Comparison of ENCODE assay signal across 7 mouse cellular contexts in genomic region chr2:3418883-3419431, GRCm38 (mm10). TPM values are rescaled to one million over a fixed set of nuclear protein-coding genes. Genes with fewer than 3 reads are reported as not detected.
DNase-seq lines count a peak whose midpoint lies in the region; ATAC-seq and TF ChIP-seq lines count a peak whose summit lies in the region.

No protein-coding gene starts in this region.

- ATAC-seq in embryonic facial prominence, embryonic 12.5 days (ENCODE audit: insufficient number of reproducible peaks, insufficient read depth, low FRiP score, low TSS enrichment) = peak; percentile 93
- ATAC-seq in limb, embryonic 13.5 days (ENCODE audit: low FRiP score, low read depth) = peak; percentile 96
- ATAC-seq in midbrain, embryonic 16.5 days = peak; percentile 96

- intact Hi-C loops in heart, adult 2 months (cut with DNase I) = loop anchor here (10.0 kb wide), 1 partner anchor 304 kb away; the partner anchor contains the start of gene Fam171a1

- WGBS in embryonic facial prominence, embryonic 12.5 days = 3% methylated on average over 38 of the region's 38 CpGs
- WGBS in heart, adult 2 months = 2% methylated on average over 38 of the region's 38 CpGs
- WGBS in limb, embryonic 13.5 days = 1% methylated on average over 38 of the region's 38 CpGs
- WGBS in midbrain, embryonic 16.5 days = 2% methylated on average over 38 of the region's 38 CpGs

- H3K4me1 ChIP-seq in embryonic facial prominence, embryonic 12.5 days = peaks cover 4% of the 10 kb centered on the region; the same call in 1 of the 2 replicates
- H3K4me1 ChIP-seq in heart, adult 2 months (ENCODE audit: control insufficient read depth, insufficient read depth, low read length) = no peaks in the 10 kb centered on the region
- H3K4me1 ChIP-seq in limb, embryonic 13.5 days = peaks cover 9% of the 10 kb centered on the region
- H3K4me1 ChIP-seq in midbrain, embryonic 16.5 days (ENCODE audit: control insufficient read depth, insufficient read depth, low read length) = peaks cover 7% of the 10 kb centered on the region

- H3K36me3 ChIP-seq in embryonic facial prominence, embryonic 12.5 days = no peaks in the 10 kb centered on the region
- no peaks in the 10 kb centered on the region for H3K36me3 ChIP-seq in heart, adult 2 months (ENCODE audit: control insufficient read depth, insufficient read depth, low read length)
- no peaks in the 10 kb centered on the region for H3K36me3 ChIP-seq in limb, embryonic 13.5 days
- no peaks in the 10 kb centered on the region for H3K36me3 ChIP-seq in midbrain, embryonic 16.5 days (ENCODE audit: control insufficient read depth, insufficient read depth, low read length)

- no peaks in the 10 kb centered on the region for H3K9me3 ChIP-seq in embryonic facial prominence, embryonic 12.5 days
- no peaks in the 10 kb centered on the region for H3K9me3 ChIP-seq in limb, embryonic 13.5 days
- H3K9me3 ChIP-seq in midbrain, embryonic 16.5 days (replicated peaks; ENCODE audit: control insufficient read depth, low read length, poor library complexity, severe bottlenecking) = no peaks in the 10 kb centered on the region

- no peak; the same call in 1 of the 2 replicates for TF ChIP-seq POLR2A in heart, adult 2 months (IDR thresholded peaks at IDR 0.05; ENCODE audit: insufficient read depth, low read depth, low read length)

- 0 out of 2 replicates have a peak overlapping the region, but pooled peaks have one; percentile 30 for H3K9ac ChIP-seq in embryonic facial prominence, embryonic 12.5 days
- peak overlapping the region; percentile 52 for H3K9ac ChIP-seq in heart, adult 2 months (ENCODE audit: low read depth, low read length)
- H3K9ac ChIP-seq in limb, embryonic 13.5 days = peak overlapping the region; percentile 58
- H3K9ac ChIP-seq in midbrain, embryonic 16.5 days (ENCODE audit: low read depth, low read length) = peak overlapping the region; percentile 68

- peak overlapping the region; percentile 75 for H3K4me2 ChIP-seq in embryonic facial prominence, embryonic 12.5 days (replicated peaks)
- peak overlapping the region; percentile 74 for H3K4me2 ChIP-seq in limb, embryonic 13.5 days (replicated peaks)
- H3K4me2 ChIP-seq in midbrain, embryonic 16.5 days (ENCODE audit: low read length) = peak overlapping the region; percentile 71

- H3K4me3 ChIP-seq in embryonic facial prominence, embryonic 12.5 days = peak overlapping the region; percentile 54
- H3K4me3 ChIP-seq in heart, adult 2 months = peak overlapping the region; percentile 43
- peak overlapping the region; percentile 58 for H3K4me3 ChIP-seq in limb, embryonic 13.5 days
- peak overlapping the region; percentile 70 for H3K4me3 ChIP-seq in midbrain, embryonic 16.5 days (ENCODE audit: low read depth, low read length)

- no peak for TF ChIP-seq EP300 in heart, adult 2 months (IDR thresholded peaks at IDR 0.05; ENCODE audit: insufficient read depth, low read depth, low read length)

- peaks cover 7% of the 10 kb centered on the region; the same call in 1 of the 2 replicates for H3K27me3 ChIP-seq in embryonic facial prominence, embryonic 12.5 days
- no peaks in the 10 kb centered on the region for H3K27me3 ChIP-seq in heart, adult 2 months (ENCODE audit: control insufficient read depth, insufficient read depth, low read length)
- H3K27me3 ChIP-seq in limb, embryonic 13.5 days = peaks cover 25% of the 10 kb centered on the region
- H3K27me3 ChIP-seq in midbrain, embryonic 16.5 days (ENCODE audit: control insufficient read depth, insufficient read depth, low read depth, low read length) = peaks cover 9% of the 10 kb centered on the region

- no peak overlapping the region for H3K27ac ChIP-seq in embryonic facial prominence, embryonic 12.5 days
- H3K27ac ChIP-seq in heart, adult 2 months = no peak overlapping the region; the same call in 1 of the 2 replicates
- no peak overlapping the region for H3K27ac ChIP-seq in limb, embryonic 13.5 days
- H3K27ac ChIP-seq in midbrain, embryonic 16.5 days (ENCODE audit: low read length) = 0 out of 2 replicates have a peak overlapping the region, but pooled peaks have one; percentile 29

- TF ChIP-seq CTCF in heart, adult 2 months (IDR thresholded peaks at IDR 0.05) = no peak

- DNase-seq in adrenal gland, postnatal 25 days = peak; percentile 98
- peak; percentile 97 for DNase-seq in heart, adult 2 months
- DNase-seq in kidney, adult 8-10 months = peak; percentile 96 to 98
- peak; percentile 81 to 95 for DNase-seq in spleen, postnatal 10 days (ENCODE audit: low spot score in 2 of 2)

- H3K79me2 ChIP-seq in heart, adult 2 months (replicated peaks; ENCODE audit: control insufficient read depth, insufficient read depth, low read length) = no peaks in the 10 kb centered on the region

RNA-seq across cellular contexts. Expression of gene Meig1, which starts 3.5 kb away (rescaled TPM):
- total RNA-seq in adrenal gland, postnatal 25 days (2021) = 1.2 TPM in 1 of 2 replicates, not detected in the other
- polyA plus RNA-seq in embryonic facial prominence, embryonic 12.5 days (2016; fragmentation: Nextera tagmentation; extraction: Ambion mirVana) = 1.3 TPM in 1 of 2 replicates, not detected in the other
- 1 to 10 TPM; 1.9 to 2.4 TPM for total RNA-seq in heart, adult 2 months (2021)
- 1.0 and 1.8 TPM in 2 replicates for polyA plus RNA-seq in heart, adult 2 months (2012; rRNA removed)
- not detected in 2 replicates for polyA plus RNA-seq in limb, embryonic 13.5 days (2015; fragmentation: Nextera tagmentation; extraction: Ambion mirVana)
- 8.8 and 9.4 TPM in 2 replicates for polyA plus RNA-seq in midbrain, embryonic 16.5 days (2015; fragmentation: Nextera tagmentation; extraction: Ambion mirVana)

RNA-seq across cellular contexts. Expression of gene Dclre1c, which starts 5.0 kb away (rescaled TPM):
- 10.0 and 12.1 TPM in 2 replicates for total RNA-seq in adrenal gland, postnatal 25 days (2021)
- 7.1 and 7.6 TPM in 2 replicates for polyA plus RNA-seq in embryonic facial prominence, embryonic 12.5 days (2016; fragmentation: Nextera tagmentation; extraction: Ambion mirVana)
- 1 to 10 TPM; 2.1 to 2.7 TPM for total RNA-seq in heart, adult 2 months (2021)
- 2.1 and 5.1 TPM in 2 replicates for polyA plus RNA-seq in heart, adult 2 months (2012; rRNA removed)
- polyA plus RNA-seq in limb, embryonic 13.5 days (2015; fragmentation: Nextera tagmentation; extraction: Ambion mirVana) = 7.7 TPM in 2 replicates
- 6.6 and 9.7 TPM in 2 replicates for polyA plus RNA-seq in midbrain, embryonic 16.5 days (2015; fragmentation: Nextera tagmentation; extraction: Ambion mirVana)

RNA-seq across cellular contexts. Expression of gene Olah, which starts 21.9 kb away (rescaled TPM):
- 0.43 TPM in 1 of 2 replicates, not detected in the other for total RNA-seq in adrenal gland, postnatal 25 days (2021)
- polyA plus RNA-seq in embryonic facial prominence, embryonic 12.5 days (2016; fragmentation: Nextera tagmentation; extraction: Ambion mirVana) = not detected in 2 replicates
- total RNA-seq in heart, adult 2 months (2021) = not detected
- not detected in 2 replicates for polyA plus RNA-seq in heart, adult 2 months (2012; rRNA removed)
- polyA plus RNA-seq in limb, embryonic 13.5 days (2015; fragmentation: Nextera tagmentation; extraction: Ambion mirVana) = 0.11 and 0.15 TPM in 2 replicates
- 0.13 and 0.14 TPM in 2 replicates for polyA plus RNA-seq in midbrain, embryonic 16.5 days (2015; fragmentation: Nextera tagmentation; extraction: Ambion mirVana)

RNA-seq across cellular contexts. Expression of gene Suv39h2, which starts 55.9 kb away (rescaled TPM):
- total RNA-seq in adrenal gland, postnatal 25 days (2021) = 1.6 and 3.1 TPM in 2 replicates
- 28.5 and 31.2 TPM in 2 replicates for polyA plus RNA-seq in embryonic facial prominence, embryonic 12.5 days (2016; fragmentation: Nextera tagmentation; extraction: Ambion mirVana)
- under 1 TPM; 0.50 to 0.96 TPM for total RNA-seq in heart, adult 2 months (2021)
- polyA plus RNA-seq in heart, adult 2 months (2012; rRNA removed) = 0.23 and 0.73 TPM in 2 replicates
- 20.8 and 22.3 TPM in 2 replicates for polyA plus RNA-seq in limb, embryonic 13.5 days (2015; fragmentation: Nextera tagmentation; extraction: Ambion mirVana)
- 6.0 and 6.5 TPM in 2 replicates for polyA plus RNA-seq in midbrain, embryonic 16.5 days (2015; fragmentation: Nextera tagmentation; extraction: Ambion mirVana)
